Mouse (Mus musculus): ENCODE measurements around the gene I830077J02Rik.
"Not testable (repeated sequence)": the region's sequence is repeated elsewhere in the genome, so short reads cannot be mapped to it uniquely, and the experiment has no call there.

I830077J02Rik gene

GRCm38 (mm10) chr3:105932240-105933071, at the start of gene I830077J02Rik:
TSS of gene I830077J02Rik (minus strand) at chr3:105932664.
- DNase-seq, result no peak

GRCm38 (mm10) chr3:105974174-105974573, 41.7 kb upstream of the I830077J02Rik start:
- no peak for DNase-seq

GRCm38 (mm10) chr3:105973411-105973810, 40.9 kb upstream of the I830077J02Rik start, which contains the start of gene Ovgp1:
TSS of gene Ovgp1 (plus strand) at chr3:105973711.
- DNase-seq, result no peak

GRCm38 (mm10) chr3:105971831-105972446, 39.5 kb upstream of the I830077J02Rik start:
- DNase-seq, result no peak

GRCm38 (mm10) chr3:105960700-105961099, 28.2 kb upstream of the I830077J02Rik start:
- no peak for DNase-seq

- DNase-seq, result no peak
Measured at GRCm38 (mm10) chr3:105959999-105960398, 27.5 kb upstream of the I830077J02Rik start, which contains the start of gene Atp5f1. TSS of gene Atp5f1 (minus strand) at chr3:105960099.

GRCm38 (mm10) chr3:105959585-105959984, 27.1 kb upstream of the I830077J02Rik start:
- DNase-seq, result no peak

GRCm38 (mm10) chr3:105958974-105959580, 26.6 kb upstream of the I830077J02Rik start, which contains the start of gene Wdr77:
TSS of gene Wdr77 (plus strand) at chr3:105959369.
- peak; percentile 94 for DNase-seq

GRCm38 (mm10) chr3:105958204-105958603, 25.7 kb upstream of the I830077J02Rik start:
- DNase-seq, result no peak

GRCm38 (mm10) chr3:105957235-105957634, 24.8 kb upstream of the I830077J02Rik start:
- no peak for DNase-seq

GRCm38 (mm10) chr3:105951348-105951747, 18.9 kb upstream of the I830077J02Rik start:
- DNase-seq, result no peak

GRCm38 (mm10) chr3:105936111-105936510, 3.6 kb upstream of the I830077J02Rik start:
- DNase-seq, result no peak

- no peak for DNase-seq
Measured at GRCm38 (mm10) chr3:105935033-105935432, 2.6 kb upstream of the I830077J02Rik start.

- DNase-seq, result no peak
Measured at GRCm38 (mm10) chr3:105933926-105934325, 1.5 kb upstream of the I830077J02Rik start.

GRCm38 (mm10) chr3:105931095-105931494, 1.4 kb downstream of the I830077J02Rik start:
- DNase-seq, result no peak

GRCm38 (mm10) chr3:105929821-105930220, 2.6 kb downstream of the I830077J02Rik start:
- DNase-seq, result no peak

GRCm38 (mm10) chr3:105928781-105929180, 3.7 kb downstream of the I830077J02Rik start:
- no peak for DNase-seq

- no peak for DNase-seq
Measured at GRCm38 (mm10) chr3:105928195-105928569, 4.3 kb downstream of the I830077J02Rik start.

GRCm38 (mm10) chr3:105927561-105928194, 4.8 kb downstream of the I830077J02Rik start:
- DNase-seq, result no peak

- DNase-seq, result no peak
Measured at GRCm38 (mm10) chr3:105924616-105925015, 7.8 kb downstream of the I830077J02Rik start.

GRCm38 (mm10) chr3:105921959-105922358, 10.5 kb downstream of the I830077J02Rik start:
- no peak for DNase-seq

- not testable (repeated sequence) for DNase-seq
Measured at GRCm38 (mm10) chr3:105920743-105921142, 11.7 kb downstream of the I830077J02Rik start.

- DNase-seq, result no peak
Measured at GRCm38 (mm10) chr3:105918355-105918745, 14.1 kb downstream of the I830077J02Rik start.

All from cerebellum, adult 8-10 months (tissue).